Mouse (Mus musculus) MEL (cell line): Measurements from ENCODE around the gene Rpl31. TPM values are rescaled to one million over a fixed set of nuclear protein-coding genes. Genes with fewer than 3 reads are reported as not detected.

Experiments
- DNase-seq: peaks from one replicate; pipeline ENCODE4 v3.0.0; 2011; ENCODE audit warnings: low read depth, low spot score
- H3K27ac ChIP-seq: 2 replicates; pipeline ENCODE4 v1.5.1; 2012; ENCODE audit warnings: low read depth, mild to moderate bottlenecking, control low read depth, low read length, moderate library complexity; ENCODE audit not compliant: control insufficient read depth
- H3K27me3 ChIP-seq, 2 experiments: fragments of 150-350 bp in 1 of 2; sonication (generic) in 1 of 2; 2 replicates each; pipeline ENCODE4 v1.6.1; 2012; ENCODE audit warnings: low read length in 2 of 2, mild to moderate bottlenecking in 2 of 2, improper control_type of control experiment in 1 of 2, moderate library complexity in 1 of 2; ENCODE audit not compliant: insufficient read depth in 2 of 2, control insufficient read depth in 1 of 2
- H3K36me3 ChIP-seq, 2 experiments: 2 replicates each; pipeline ENCODE4 v1.6.1; 2012 to 2014; ENCODE audit warnings: low read length in 2 of 2, improper control_type of control experiment in 1 of 2, inconsistent platforms in 1 of 2, mild to moderate bottlenecking in 1 of 2; ENCODE audit not compliant: insufficient read depth in 2 of 2, control insufficient read depth in 1 of 2
- H3K4me1 ChIP-seq, 2 experiments: fragments of 150-350 bp in 1 of 2; sonication (generic) in 1 of 2; 2 replicates each; pipeline ENCODE4 v1.6.1; 2012; ENCODE audit warnings: low read length in 2 of 2, improper control_type of control experiment in 1 of 2, mild to moderate bottlenecking in 1 of 2; ENCODE audit not compliant: insufficient read depth in 2 of 2, control insufficient read depth in 1 of 2
- H3K4me3 ChIP-seq, 2 experiments: fragments of 150-350 bp in 1 of 2; sonication (generic) in 1 of 2; 2 replicates each; pipeline ENCODE4 v1.5.1; 2012; ENCODE audit warnings: low read depth in 2 of 2, low read length in 2 of 2, mild to moderate bottlenecking in 2 of 2, moderate library complexity in 2 of 2, control low read depth in 1 of 2, improper control_type of control experiment in 1 of 2; ENCODE audit not compliant: control insufficient read depth in 1 of 2, insufficient read depth in 1 of 2
- H3K79me2 ChIP-seq: 2 replicates; pipeline ENCODE4 v1.6.1; 2012; ENCODE audit warnings: mild to moderate bottlenecking, low read length, moderate library complexity; ENCODE audit not compliant: control insufficient read depth, poor library complexity, insufficient read depth
- H3K9ac ChIP-seq: 2 replicates; pipeline ENCODE4 v1.6.1; 2012; ENCODE audit warnings: low read depth, mild to moderate bottlenecking, control low read depth, low read length, moderate library complexity; ENCODE audit not compliant: control insufficient read depth, poor library complexity, severe bottlenecking
- H3K9me3 ChIP-seq: fragments of 150-350 bp; sonication (generic); replicated peaks from 2 replicates; pipeline ENCODE4 v1.6.1; 2012; ENCODE audit warnings: mild to moderate bottlenecking, low read length, improper control_type of control experiment, moderate library complexity; ENCODE audit not compliant: insufficient read depth
- CHD1 ChIP-seq: IDR thresholded peaks from 2 replicates; pipeline ENCODE4 v1.6.1; 2012; ENCODE audit warnings: low read depth, mild to moderate bottlenecking, inconsistent platforms, low read length, improper control_type of control experiment
- CHD2 ChIP-seq: IDR thresholded peaks from 2 replicates; pipeline ENCODE4 v1.6.1; 2011; ENCODE audit warnings: low read length, improper control_type of control experiment
- CTCF ChIP-seq, 3 experiments: IDR thresholded peaks in 2 of 3; conservative IDR thresholded peaks in 1 of 3; 2 replicates each; pipeline ENCODE4 v1.5.1; 2011 to 2012; ENCODE audit warnings: low read length in 3 of 3, low read depth in 2 of 3, mild to moderate bottlenecking in 2 of 3, improper control_type of control experiment in 1 of 3, inconsistent platforms in 1 of 3, mixed read lengths in 1 of 3, moderate library complexity in 1 of 3; ENCODE audit not compliant: control insufficient read depth in 1 of 3, insufficient read depth in 1 of 3, poor library complexity in 1 of 3, severe bottlenecking in 1 of 3
- E2F4 ChIP-seq: IDR thresholded peaks from 2 replicates; pipeline ENCODE4 v1.6.1; 2011; ENCODE audit warnings: low read depth, low read length, improper control_type of control experiment, borderline replicate concordance
- ELF1 ChIP-seq: IDR thresholded peaks from 2 replicates; pipeline ENCODE4 v1.6.1; 2014; ENCODE audit warnings: low read depth, mild to moderate bottlenecking, inconsistent platforms, low read length, improper control_type of control experiment, moderate library complexity
- ETS1 ChIP-seq: IDR thresholded peaks from 2 replicates; pipeline ENCODE4 v1.6.1; 2012; ENCODE audit warnings: low read depth, mild to moderate bottlenecking, inconsistent platforms, low read length, improper control_type of control experiment, moderate library complexity
- GABPA ChIP-seq: IDR thresholded peaks from 2 replicates; pipeline ENCODE4 v1.6.1; 2012; ENCODE audit warnings: low read depth, mild to moderate bottlenecking, inconsistent platforms, low read length, improper control_type of control experiment, moderate library complexity
- JUND ChIP-seq: IDR thresholded peaks from 2 replicates; pipeline ENCODE4 v1.6.1; 2011; ENCODE audit warnings: low read depth, mild to moderate bottlenecking, improper control_type of control experiment, low read length
- KAT2A ChIP-seq: conservative IDR thresholded peaks from 2 replicates; pipeline ENCODE4 v1.6.1; 2012; ENCODE audit warnings: low read depth, low read length, improper control_type of control experiment, inconsistent platforms
- MAFK ChIP-seq: IDR thresholded peaks from 2 replicates; pipeline ENCODE4 v1.6.1; 2011; ENCODE audit warnings: low read depth, mild to moderate bottlenecking, low read length, improper control_type of control experiment, borderline replicate concordance
- MAZ ChIP-seq: IDR thresholded peaks from 2 replicates; pipeline ENCODE4 v1.6.1; 2012; ENCODE audit warnings: low read depth, mild to moderate bottlenecking, inconsistent platforms, low read length, improper control_type of control experiment
- MEF2A ChIP-seq: IDR thresholded peaks from 2 replicates; pipeline ENCODE4 v1.6.1; 2014; ENCODE audit warnings: low read depth, mild to moderate bottlenecking, inconsistent platforms, low read length, improper control_type of control experiment; ENCODE audit not compliant: poor library complexity, insufficient replicate concordance, severe bottlenecking; ENCODE audit errors: extremely low read depth
- MXI1 ChIP-seq: IDR thresholded peaks from 2 replicates; pipeline ENCODE4 v1.6.1; 2011; ENCODE audit warnings: mild to moderate bottlenecking, low read depth, low read length, improper control_type of control experiment
- MYC ChIP-seq: IDR thresholded peaks from 2 replicates; pipeline ENCODE4 v1.6.1; 2011; ENCODE audit warnings: low read depth, mild to moderate bottlenecking, low read length, improper control_type of control experiment, moderate library complexity
- NRF1 ChIP-seq: IDR thresholded peaks from 2 replicates; pipeline ENCODE4 v1.6.1; 2014; ENCODE audit warnings: low read depth, mild to moderate bottlenecking, inconsistent platforms, low read length, improper control_type of control experiment, moderate library complexity; ENCODE audit not compliant: poor library complexity, insufficient read depth, severe bottlenecking
- POLR2A ChIP-seq, 2 experiments: IDR thresholded peaks; 2 replicates each; pipeline ENCODE4 v1.6.1; 2011 to 2012; ENCODE audit warnings: low read length in 2 of 2, mild to moderate bottlenecking in 2 of 2, control low read depth in 1 of 2, improper control_type of control experiment in 1 of 2, low read depth in 1 of 2, moderate library complexity in 1 of 2; ENCODE audit not compliant: control insufficient read depth in 1 of 2, insufficient read depth in 1 of 2, poor library complexity in 1 of 2
- POLR2AphosphoS5 ChIP-seq: IDR thresholded peaks from 2 replicates; pipeline ENCODE4 v1.6.1; 2012; ENCODE audit warnings: low read depth, borderline replicate concordance, mild to moderate bottlenecking, inconsistent platforms, low read length, moderate library complexity, mixed read lengths
- RAD21 ChIP-seq: IDR thresholded peaks from 2 replicates; pipeline ENCODE4 v1.6.1; 2011; ENCODE audit warnings: mild to moderate bottlenecking, low read depth, low read length, improper control_type of control experiment
- RCOR1 ChIP-seq: IDR thresholded peaks from 2 replicates; pipeline ENCODE4 v1.6.1; 2012; ENCODE audit warnings: low read depth, mild to moderate bottlenecking, inconsistent platforms, low read length, improper control_type of control experiment
- SMC3 ChIP-seq: IDR thresholded peaks from 2 replicates; pipeline ENCODE4 v1.6.1; 2011; ENCODE audit warnings: low read depth, low read length, improper control_type of control experiment
- TAL1 ChIP-seq: IDR thresholded peaks from 2 replicates; pipeline ENCODE4 v1.6.1; 2012; ENCODE audit warnings: mild to moderate bottlenecking, inconsistent platforms, low read length, moderate library complexity, mixed read lengths
- TBP ChIP-seq: IDR thresholded peaks from 2 replicates; pipeline ENCODE4 v1.8.0; 2011; ENCODE audit warnings: low read depth, low read length, improper control_type of control experiment
- TCF12 ChIP-seq: IDR thresholded peaks from 2 replicates; pipeline ENCODE4 v1.6.1; 2014; ENCODE audit warnings: low read depth, mild to moderate bottlenecking, inconsistent platforms, low read length, improper control_type of control experiment, moderate library complexity
- UBTF ChIP-seq: IDR thresholded peaks from 2 replicates; pipeline ENCODE4 v1.6.1; 2012; ENCODE audit warnings: low read depth, mild to moderate bottlenecking, inconsistent platforms, low read length, improper control_type of control experiment, moderate library complexity, borderline replicate concordance; ENCODE audit not compliant: insufficient read depth
- USF1 ChIP-seq: IDR thresholded peaks from 2 replicates; pipeline ENCODE4 v1.6.1; 2014; ENCODE audit warnings: low read depth, mild to moderate bottlenecking, inconsistent platforms, low read length, improper control_type of control experiment, moderate library complexity
- USF2 ChIP-seq, 2 experiments: IDR thresholded peaks; 2 replicates each; pipeline ENCODE4 v1.6.1; 2011 to 2012; ENCODE audit warnings: improper control_type of control experiment in 2 of 2, low read length in 2 of 2, borderline replicate concordance in 1 of 2, inconsistent platforms in 1 of 2, low read depth in 1 of 2, mild to moderate bottlenecking in 1 of 2; ENCODE audit not compliant: insufficient read depth in 1 of 2
- ZC3H11A ChIP-seq: IDR thresholded peaks from 2 replicates; pipeline ENCODE4 v1.6.1; 2012; ENCODE audit warnings: low read depth, mild to moderate bottlenecking, inconsistent platforms, low read length, improper control_type of control experiment
- ZKSCAN1 ChIP-seq: IDR thresholded peaks from 2 replicates; pipeline ENCODE4 v1.6.1; 2012; ENCODE audit warnings: low read depth, mild to moderate bottlenecking, inconsistent platforms, low read length, improper control_type of control experiment, moderate library complexity
- ZMIZ1 ChIP-seq: IDR thresholded peaks from 2 replicates; pipeline ENCODE4 v1.6.1; 2012; ENCODE audit warnings: low read depth, mild to moderate bottlenecking, inconsistent platforms, low read length, improper control_type of control experiment, moderate library complexity
- polyA plus RNA-seq, 2 experiments: library from polyadenylated mRNA; stranded (reverse) in 1 of 2; unstranded in 1 of 2; fragments of >175 nt in 1 of 2; fragments of >200 nt in 1 of 2; gene quantifications; 2 replicates each; pipeline versions ENCODE4 v1.2.1 to v1.2.4; 2012; ENCODE audit warnings: low replicate concordance in 2 of 2, low read depth in 1 of 2; ENCODE audit not compliant: insufficient read length in 2 of 2, insufficient read depth in 1 of 2, missing spikeins in 1 of 2
- total RNA-seq: library from RNA; depleted of rRNA; stranded (reverse); fragments of 300-350 nt; gene quantifications from 2 replicates; pipeline ENCODE4 v1.2.3, GENCODE M21; 2012

Gene Rpl31
- total and polyA plus RNA-seq, 3 experiments = 848 to 2,111 TPM; not detected in 1

- DNase-seq = no peak
- no peak overlapping the region for H3K9ac ChIP-seq
- no peaks in the 10 kb centered on the region for H3K9me3 ChIP-seq
- no peak overlapping the region for H3K4me3 ChIP-seq
- no peak overlapping the region for H3K27ac ChIP-seq
- no peak for TF ChIP-seq RAD21
- TF ChIP-seq MXI1 = no peak
- no peak for TF ChIP-seq MAFK
- no peak for TF ChIP-seq POLR2AphosphoS5
- no peak for TF ChIP-seq CHD1
- no peak for TF ChIP-seq TBP
- TF ChIP-seq MYC = no peak
- TF ChIP-seq ETS1 = no peak
- TF ChIP-seq ZC3H11A = no peak
- TF ChIP-seq CHD2 = no peak
- no peak for TF ChIP-seq USF1
- TF ChIP-seq ZKSCAN1 = no peak
- TF ChIP-seq TAL1 = no peak
- no peak for TF ChIP-seq UBTF
- no peak for TF ChIP-seq RCOR1
- TF ChIP-seq CTCF (IDR thresholded peaks at IDR 0.05 in 2 of 3, conservative IDR thresholded peaks at IDR 0.05 in 1 of 3; ENCODE audit: control insufficient read depth in 1 of 3, insufficient read depth in 1 of 3, low read depth in 2 of 3, low read length in 3 of 3, poor library complexity in 1 of 3, severe bottlenecking in 1 of 3) = no peak
- TF ChIP-seq JUND = no peak
- TF ChIP-seq POLR2A (IDR thresholded peaks at IDR 0.05; ENCODE audit: control insufficient read depth in 1 of 2, insufficient read depth in 1 of 2, low read depth in 1 of 2, low read length in 2 of 2, poor library complexity in 1 of 2) = no peak
- no peaks in the 10 kb centered on the region for H3K36me3 ChIP-seq
- no peaks in the 10 kb centered on the region for H3K4me1 ChIP-seq
- no peaks in the 10 kb centered on the region for H3K79me2 ChIP-seq
- 0 out of 4 replicates have a peak, but pooled peaks cover 0 to 2% of the 10 kb centered on the region in 2 experiments for H3K27me3 ChIP-seq
These were observed 45.7 kb upstream of the Rpl31 start for GRCm38 (mm10) chr1:39321954-39322353.

- Histone ChIP-seq H3K4me3 (no peak overlapping the region), H3K4me1 (no peaks in the 10 kb centered on the region), H3K36me3 (no peaks in the 10 kb centered on the region)
- no peak for DNase-seq
- no peak for TF ChIP-seq KAT2A
- no peak for TF ChIP-seq TBP
- no peak for TF ChIP-seq JUND
- no peak for TF ChIP-seq ZKSCAN1
- no peak for TF ChIP-seq TCF12
- TF ChIP-seq UBTF = no peak
- TF ChIP-seq POLR2AphosphoS5 = no peak
- TF ChIP-seq GABPA = no peak
- no peak for TF ChIP-seq NRF1
- TF ChIP-seq USF2 (IDR thresholded peaks at IDR 0.05; ENCODE audit: borderline replicate concordance in 1 of 2, insufficient read depth in 1 of 2, low read depth in 1 of 2, low read length in 2 of 2) = no peak
- no peak for TF ChIP-seq RAD21
- TF ChIP-seq ZMIZ1 = no peak
- TF ChIP-seq RCOR1 = no peak
- no peak for TF ChIP-seq MAZ
- no peak for TF ChIP-seq ELF1
- no peak for TF ChIP-seq MYC
- no peak for TF ChIP-seq E2F4
- no peak for TF ChIP-seq MEF2A
- TF ChIP-seq SMC3 = no peak
- TF ChIP-seq, all 39 proteins: peak for 0
- H3K9ac ChIP-seq = no peak overlapping the region
- H3K27me3 ChIP-seq = peaks cover 0 to 7% of the 10 kb centered on the region in 2 experiments; a peak in 3 of 4 replicates
- no peaks in the 10 kb centered on the region for H3K9me3 ChIP-seq
- no peak overlapping the region for H3K27ac ChIP-seq
- H3K79me2 ChIP-seq = no peaks in the 10 kb centered on the region
These were observed 42.4 kb upstream of the Rpl31 start for GRCm38 (mm10) chr1:39325228-39325627.
